Mouse (Mus musculus) left cerebral cortex, postnatal 4 days (tissue): ENCODE measurements at regions not wholly inside any gene's neighbourhood (a gene's known extent, or its start where the extent isn't known, plus 50 kb on each side); places are given as distances from the start of the nearest gene placed in this dataset.

Experiments used
- DNase-seq: peaks from one replicate; pipeline ENCODE4 v3.0.0-alpha.2; 2022
- intact Hi-C: fragments of 180-260 bp; cut with DNase I; formaldehyde crosslinking; loops from one replicate; pipeline ENCODE4 v1.15.1; 2025

GRCm38 (mm10) chr13:64007688-64008087 lies 81.3 kb downstream of the Hsd17b3 start:
- intact Hi-C loops: no loop called here
- peak; percentile 43 for DNase-seq

DNA sequence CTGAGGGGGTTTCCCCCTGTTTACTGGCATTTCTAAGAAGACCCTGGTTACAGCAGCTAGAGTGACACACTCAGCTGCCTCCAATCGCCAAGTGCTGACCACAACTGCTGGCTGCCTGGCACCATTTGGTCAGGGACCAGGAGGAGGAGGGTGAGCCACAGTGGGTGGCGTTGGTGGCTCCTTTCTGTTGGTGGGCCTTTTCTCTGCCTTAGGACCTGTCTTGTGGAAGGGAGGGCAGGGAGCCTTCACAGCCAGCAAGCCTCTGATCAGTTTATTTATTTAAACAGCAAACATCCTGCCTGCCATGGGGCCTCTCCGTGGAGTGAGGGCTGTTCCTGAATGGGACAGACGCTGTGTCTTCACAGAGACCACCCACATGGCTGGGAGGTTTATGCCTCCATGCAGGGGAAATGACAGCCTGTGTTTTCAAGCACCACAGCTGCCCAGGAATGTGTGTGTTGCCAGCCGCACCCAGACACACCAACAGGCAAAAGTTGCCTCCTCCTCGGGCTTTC lies 86.0 kb downstream of the Hsd17b3 start:
- peak; percentile 77 for DNase-seq
- intact Hi-C loops: no loop called here

DNA sequence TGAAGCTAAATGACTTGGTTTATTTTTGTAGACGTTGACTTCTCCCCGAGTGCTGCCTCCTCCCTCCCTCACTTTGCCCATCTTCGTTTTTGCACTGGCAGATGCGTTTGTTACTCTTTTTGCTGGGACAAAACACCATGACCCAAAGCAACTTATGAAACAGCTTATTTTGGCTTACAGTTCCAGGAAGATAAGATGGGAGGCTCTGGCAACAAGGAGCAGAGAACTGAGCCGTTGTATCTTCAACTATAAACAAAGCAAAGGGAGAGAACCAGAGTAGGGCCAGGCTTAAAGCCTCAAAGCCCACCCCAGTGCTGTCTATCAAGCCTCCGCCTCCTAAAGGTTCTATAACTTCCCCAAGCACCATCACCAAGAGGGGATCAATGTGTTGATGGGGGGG lies 88.7 kb downstream of the Hsd17b3 start:
- no peak for DNase-seq
- intact Hi-C loops: no loop called here

- DNase-seq: no peak
- intact Hi-C loops: no loop called here
Observed at GRCm38 (mm10) chr13:63998647-63999046, 90.4 kb downstream of the Hsd17b3 start.

GRCm38 (mm10) chr13:63993857-63994477 lies 95.1 kb downstream of the Hsd17b3 start:
- intact Hi-C loops: no loop called here
- DNase-seq: peak; percentile 56

- intact Hi-C loops: no loop called here
- DNase-seq: no peak
Observed at GRCm38 (mm10) chr13:63992989-63993388, 96.0 kb downstream of the Hsd17b3 start.

DNA sequence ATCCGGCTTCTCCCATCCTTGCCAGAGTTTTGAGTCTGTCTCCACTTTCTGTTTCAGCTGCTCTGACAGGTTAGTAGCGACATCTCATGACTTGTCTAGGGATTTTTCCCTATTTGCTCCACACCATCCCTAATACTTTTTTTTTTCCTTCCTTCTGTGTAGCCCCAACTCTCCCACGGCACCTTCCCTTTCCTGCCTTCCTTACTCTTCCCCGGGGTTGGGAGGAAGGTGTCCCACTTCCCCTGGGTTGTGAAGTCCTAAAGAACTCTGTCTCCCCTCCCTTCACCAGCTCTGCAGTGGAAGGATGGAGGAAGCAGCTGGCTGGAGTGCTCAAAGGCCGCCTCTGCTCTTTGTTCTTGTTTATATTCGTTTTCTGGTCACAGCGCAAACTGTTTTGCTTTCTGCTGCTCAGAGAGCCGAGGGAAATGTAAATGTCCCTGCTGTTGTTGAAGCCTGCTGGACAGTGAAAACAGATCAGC lies 98.5 kb downstream of the Hsd17b3 start:
- DNase-seq: peak; percentile 15
- intact Hi-C loops: no loop called here

GRCm38 (mm10) chr13:63989769-63990168 lies 99.3 kb downstream of the Hsd17b3 start:
- intact Hi-C loops: no loop called here
- no peak for DNase-seq

- intact Hi-C loops: no loop called here
- DNase-seq: no peak
Observed at GRCm38 (mm10) chr13:63988263-63988662, 100.8 kb downstream of the Hsd17b3 start.

GRCm38 (mm10) chr13:63986681-63987080 lies 102.3 kb downstream of the Hsd17b3 start:
- intact Hi-C loops: no loop called here
- DNase-seq: no peak

DNA sequence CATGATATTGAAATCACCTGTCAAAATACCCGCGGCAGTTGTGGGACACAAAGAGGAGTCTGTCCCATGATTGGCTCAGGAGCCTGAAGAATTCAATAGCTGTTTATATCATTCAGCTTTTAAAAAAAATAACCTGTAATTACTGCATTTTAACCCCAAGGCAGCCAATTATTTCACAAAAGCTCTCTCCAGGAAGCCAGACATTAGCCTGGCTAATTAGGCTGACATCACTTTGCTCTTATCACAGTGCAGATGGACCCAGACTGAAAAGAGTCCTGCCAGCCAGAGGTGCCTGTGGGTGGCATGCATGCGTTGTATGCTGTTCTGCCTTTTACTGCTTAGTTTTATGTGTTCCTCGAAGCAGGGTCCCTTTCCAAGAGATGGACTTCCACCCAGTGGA lies 103.4 kb downstream of the Hsd17b3 start:
- peak; percentile 36 for DNase-seq
- intact Hi-C loops: no loop called here

GRCm38 (mm10) chr13:63985086-63985485 lies 103.9 kb downstream of the Hsd17b3 start:
- intact Hi-C loops: no loop called here
- DNase-seq: no peak

DNA sequence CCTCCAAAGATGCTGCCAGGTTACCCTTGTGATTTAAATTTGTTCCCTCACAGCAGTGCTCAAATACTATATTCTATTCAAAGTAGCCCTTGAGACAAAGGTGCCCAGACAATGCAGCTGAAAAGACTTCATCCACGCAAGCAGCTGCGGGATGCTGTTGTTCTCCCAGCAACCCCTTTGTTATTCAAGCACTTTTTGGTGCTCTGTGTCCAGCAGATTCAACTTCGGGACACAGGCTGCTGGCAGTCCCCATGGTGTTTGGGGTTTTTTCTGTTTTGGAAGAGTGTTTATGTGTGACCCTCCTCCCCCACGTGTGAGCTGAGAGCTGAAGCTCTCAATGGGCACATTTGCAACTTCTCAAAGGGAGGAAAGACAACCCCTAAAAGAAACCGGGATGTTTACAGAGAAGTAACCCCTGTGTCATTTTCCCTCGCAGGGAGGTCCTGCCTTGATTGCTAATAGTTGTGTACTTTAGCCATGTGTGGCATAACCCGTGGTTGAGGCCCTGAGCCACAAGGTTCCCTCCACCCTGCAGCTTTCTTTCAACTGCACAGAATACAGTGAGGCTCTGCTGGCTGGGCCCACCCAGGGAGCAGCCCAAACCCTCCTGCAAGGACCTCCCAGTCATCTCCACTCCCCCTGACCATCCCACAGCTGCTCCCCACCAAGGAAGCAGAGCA lies 108.9 kb downstream of the Hsd17b3 start:
- DNase-seq: peak; percentile 17
- intact Hi-C loops: no loop called here

DNA sequence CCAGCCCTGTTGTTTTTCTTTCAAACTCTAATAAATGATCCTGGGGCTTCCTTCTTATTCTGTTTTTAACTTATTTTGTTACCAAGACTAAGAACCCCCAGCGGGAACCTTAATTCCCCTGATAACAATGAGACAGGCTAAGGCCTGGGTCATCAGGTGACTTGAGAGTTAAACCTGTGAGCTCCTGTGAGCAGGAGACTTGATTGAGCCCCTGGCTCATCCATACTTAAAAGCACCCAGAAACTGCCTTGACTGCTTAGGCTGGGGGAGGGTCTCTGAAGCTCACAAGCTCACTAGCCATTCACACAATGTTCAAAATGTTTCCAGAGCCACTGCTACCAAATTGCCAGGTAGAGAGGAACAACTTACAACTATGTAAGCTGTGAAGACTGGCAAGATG lies 109.4 kb downstream of the Hsd17b3 start:
- no peak for DNase-seq
- intact Hi-C loops: no loop called here

GRCm38 (mm10) chr13:63969907-63970306 lies 119.1 kb downstream of the Hsd17b3 start:
- intact Hi-C loops: no loop called here
- DNase-seq: no peak

GRCm38 (mm10) chr13:63968623-63969022 lies 120.4 kb downstream of the Hsd17b3 start:
- DNase-seq: no peak
- intact Hi-C loops: no loop called here

DNA sequence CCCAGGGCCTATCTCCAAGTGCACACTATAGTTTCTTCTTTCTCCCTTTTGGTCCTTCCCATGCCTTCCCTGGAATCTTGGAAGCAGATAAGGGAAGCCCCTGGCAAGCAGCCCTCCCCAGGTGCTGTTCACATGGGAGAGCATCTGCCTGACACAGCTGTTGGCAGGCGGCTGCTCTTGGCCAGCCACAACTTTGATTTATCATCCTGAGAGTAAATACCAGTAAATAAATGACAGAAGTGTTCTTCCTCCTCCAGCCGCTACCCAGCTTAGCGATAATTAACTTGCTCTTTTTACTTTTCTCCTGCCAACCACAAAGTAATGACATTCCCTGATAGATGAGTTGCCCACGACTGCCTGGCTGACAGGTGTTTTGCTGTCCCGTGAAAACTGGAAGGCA lies 131.9 kb downstream of the Hsd17b3 start:
- DNase-seq: no peak
- intact Hi-C loops: no loop called here

DNA sequence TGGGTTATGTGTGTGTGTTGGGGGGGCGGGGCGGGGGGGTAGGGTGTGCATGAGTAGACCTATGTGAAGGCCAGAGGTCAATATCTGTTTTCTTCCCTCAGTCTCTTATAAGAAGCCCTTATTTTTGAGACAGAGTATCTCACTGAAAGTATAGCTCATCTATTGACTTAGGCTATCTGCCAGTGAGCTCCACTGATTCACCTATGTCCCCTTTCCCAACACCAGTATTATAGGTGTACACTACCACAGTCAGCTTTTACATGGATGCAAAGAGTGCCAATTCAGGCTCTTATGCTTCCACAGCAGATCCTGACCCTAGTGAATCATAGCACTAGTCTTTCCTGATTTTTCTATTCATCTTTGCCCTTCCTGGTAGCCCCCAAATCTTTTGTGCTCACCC lies 134.7 kb downstream of the Hsd17b3 start:
- intact Hi-C loops: no loop called here
- no peak for DNase-seq

DNA sequence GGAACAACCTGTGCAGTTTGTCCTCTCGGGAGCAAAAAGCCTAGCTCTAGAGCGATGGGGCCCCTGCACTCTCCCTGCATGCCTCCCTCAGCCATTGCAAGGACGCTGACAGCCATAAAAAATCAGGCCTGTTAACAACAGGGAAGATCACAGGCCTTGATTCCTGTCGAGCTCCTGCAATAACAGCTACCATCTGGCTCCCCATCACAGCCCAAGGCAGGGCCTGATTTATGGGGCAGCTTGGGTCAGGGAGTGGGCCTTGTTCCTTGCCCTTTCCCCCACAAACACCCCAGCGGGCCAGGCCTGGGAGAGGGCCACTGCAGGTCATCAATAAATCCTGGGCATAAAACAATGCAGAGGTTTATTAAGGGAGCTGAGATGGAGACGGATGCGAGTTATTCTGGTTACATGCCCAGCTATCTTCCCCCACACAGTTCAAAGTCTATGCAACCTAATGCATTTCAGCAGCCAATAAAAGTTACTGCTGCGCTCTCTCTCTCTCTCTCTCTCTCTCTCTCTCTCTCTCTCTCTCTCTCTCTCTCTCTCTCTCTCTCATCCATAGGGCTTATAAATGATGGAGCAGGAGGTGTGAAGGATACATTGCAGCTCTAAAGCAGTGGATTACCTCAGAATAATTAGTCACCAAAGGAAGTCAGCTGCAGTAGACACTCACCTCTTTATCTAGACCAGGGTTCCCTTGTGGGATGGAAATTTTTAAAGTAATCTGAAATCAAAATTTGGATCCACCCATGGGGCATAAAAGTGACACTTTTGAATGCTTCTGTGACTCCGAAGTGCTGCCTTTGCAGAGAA lies 136.9 kb downstream of the Hsd17b3 start:
- intact Hi-C loops: no loop called here

GRCm38 (mm10) chr13:63951136-63951535 lies 136.1 kb downstream of the Ercc6l2 start:
- no peak for DNase-seq
- intact Hi-C loops: no loop called here

More for the DNA sequence above, 136.9 kb downstream of the Hsd17b3 start:
- peak; percentile 4 for DNase-seq
